Mouse (Mus musculus) intestine, embryonic 16.5 days (tissue): ENCODE measurements around the gene 2210011C24Rik. TPM values are rescaled to one million over a fixed set of nuclear protein-coding genes. Genes with fewer than 3 reads are reported as not detected.
A peak's percentile ranks its signal among the peaks of the same experiment; 100 is the strongest.

Source experiments
- ATAC-seq: fragments of 200-750 bp; cut with Nextera tagmentation; 2 replicates; pipeline ENCODE4 v1.8.0; 2017; ENCODE audit warnings: moderate TSS enrichment, moderate library complexity
- H3K27ac ChIP-seq: fragments of 300-500 bp; sonication (generic); 2 replicates; pipeline ENCODE4 v1.5.1; 2014; ENCODE audit warnings: mild to moderate bottlenecking, low read length
- H3K27me3 ChIP-seq: fragments of 300-500 bp; sonication (generic); replicated peaks from 2 replicates; pipeline ENCODE4 v1.6.1; 2014; ENCODE audit warnings: low read length, control low read depth, mixed read lengths; ENCODE audit not compliant: control insufficient read depth, insufficient read depth
- H3K36me3 ChIP-seq: fragments of 300-500 bp; sonication (generic); 2 replicates; pipeline ENCODE4 v1.6.1; 2014; ENCODE audit warnings: low read length, control low read depth; ENCODE audit not compliant: control insufficient read depth, insufficient read depth
- H3K4me1 ChIP-seq: fragments of 300-500 bp; sonication (generic); 2 replicates; pipeline ENCODE4 v1.6.1; 2014; ENCODE audit warnings: low read length, control low read depth, mixed read lengths; ENCODE audit not compliant: control insufficient read depth, insufficient read depth
- H3K4me2 ChIP-seq: fragments of 300-500 bp; sonication (generic); 2 replicates; pipeline ENCODE4 v1.6.1; 2014; ENCODE audit warnings: low read depth, low read length, control low read depth
- H3K4me3 ChIP-seq: fragments of 300-500 bp; sonication (generic); 2 replicates; pipeline ENCODE4 v1.5.1; 2014; ENCODE audit warnings: mild to moderate bottlenecking, low read length
- H3K9ac ChIP-seq: fragments of 300-500 bp; sonication (generic); 2 replicates; pipeline ENCODE4 v1.6.1; 2014; ENCODE audit warnings: low read depth, low read length
- H3K9me3 ChIP-seq: fragments of 300-500 bp; sonication (generic); 2 replicates; pipeline ENCODE4 v1.6.1; 2016; ENCODE audit warnings: low read length, control low read depth; ENCODE audit not compliant: control insufficient read depth
- WGBS: fragments of 180-500 bp; shearing (Covaris S2); extraction: QIAGEN DNeasy Blood & Tissue Kit; methylation state at CpG from one replicate; pipeline ENCODE4 v1.1.7; 2014; 5-methylcytosine and 5-hydroxymethylcytosine counted together
- polyA plus RNA-seq: library from polyadenylated mRNA; unstranded; fragments of >200 nt; fragmentation: Nextera tagmentation; extraction: Ambion mirVana; gene quantifications from 2 replicates; pipeline ENCODE4 v1.2.1, GENCODE M21; 2015

The 2210011C24Rik gene
- polyA plus RNA-seq, 1 experiment from 2014 or later: 3.1 TPM

DNA sequence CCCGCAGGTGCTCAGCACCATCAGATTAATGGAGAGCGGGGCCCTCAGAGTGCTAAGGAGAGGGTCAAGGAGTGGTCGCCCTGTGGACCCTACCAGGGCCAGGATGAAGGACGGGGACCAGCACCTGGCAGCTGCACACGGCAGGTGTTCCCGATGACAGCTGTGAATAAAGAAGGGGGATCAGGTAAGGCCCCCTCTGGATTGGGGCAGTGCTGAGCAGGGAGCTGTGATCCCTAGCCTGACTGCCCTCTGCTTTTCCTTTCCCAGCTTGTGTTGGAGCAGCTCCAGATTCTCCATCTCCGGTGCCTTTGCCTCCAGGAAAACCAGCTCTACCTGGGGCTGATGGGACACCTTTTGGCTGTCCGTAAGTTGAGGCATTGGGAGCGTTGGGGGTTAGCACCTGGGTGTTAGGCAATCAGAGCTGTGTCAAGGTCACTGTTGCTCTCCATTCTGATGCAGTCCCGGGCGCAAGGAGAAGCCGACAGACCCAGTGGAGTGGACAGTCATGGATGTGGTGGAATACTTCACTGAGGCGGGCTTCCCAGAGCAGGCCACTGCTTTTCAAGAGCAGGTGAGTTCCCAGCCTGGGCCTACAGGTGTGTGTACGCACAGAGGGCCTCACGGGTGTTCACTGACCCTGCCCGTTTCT lies 12.8 kb downstream of the 2210011C24Rik start:
- 57% methylated on average over 16 of the region's 16 CpGs for WGBS
- Histone ChIP-seq H3K27ac (no peak overlapping the region), H3K4me2 (peak overlapping the region; percentile 94), H3K9me3 (no peaks in the 10 kb centered on the region), H3K9ac (peak overlapping the region; percentile 85), H3K4me1 (peaks cover 33% of the 10 kb centered on the region), H3K4me3 (peak overlapping the region; percentile 79), H3K36me3 (no peaks in the 10 kb centered on the region), H3K27me3 (no peaks in the 10 kb centered on the region)
- ATAC-seq: no peak

DNA sequence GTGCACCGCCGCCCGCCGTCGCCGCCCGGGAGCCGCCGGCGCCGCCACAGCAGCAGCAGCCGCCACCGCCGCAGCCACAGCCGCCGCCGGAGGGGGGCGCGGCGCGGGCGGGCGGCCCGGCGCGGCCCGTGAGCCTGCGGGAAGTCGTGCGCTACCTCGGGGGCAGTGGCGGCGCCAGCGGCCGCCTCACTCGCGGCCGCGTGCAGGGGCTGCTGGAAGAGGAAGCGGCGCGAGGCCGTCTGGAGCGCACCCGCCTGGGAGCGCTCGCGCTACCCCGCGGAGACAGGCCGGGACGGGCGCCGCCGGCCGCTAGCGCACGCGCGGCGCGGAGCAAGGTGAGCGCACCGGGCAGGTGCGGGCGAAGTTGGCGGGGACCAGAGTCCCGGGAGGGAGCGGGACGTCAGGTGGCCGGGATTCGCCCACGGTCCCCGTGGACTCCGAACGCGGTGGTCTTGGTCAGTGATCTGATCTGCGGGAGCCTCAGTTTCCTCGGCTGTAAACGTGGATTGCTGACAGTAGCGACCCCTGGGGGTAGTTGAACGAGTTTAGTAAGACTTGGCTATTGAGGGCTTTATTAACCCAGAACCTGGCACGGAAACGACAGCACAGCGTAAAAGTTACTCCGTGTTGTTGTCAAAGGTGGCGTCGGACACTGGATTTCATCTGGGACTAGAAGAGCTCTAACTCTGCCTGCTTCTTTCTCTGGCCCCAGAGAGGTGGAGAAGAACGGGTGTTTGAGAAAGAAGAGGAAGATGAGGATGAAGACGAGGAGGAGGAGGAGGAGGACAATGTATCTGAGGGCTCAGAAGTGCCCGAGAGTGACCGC lies 13.5 kb downstream of the 2210011C24Rik start:
- Histone ChIP-seq H3K27me3 (no peaks in the 10 kb centered on the region), H3K9me3 (no peaks in the 10 kb centered on the region), H3K36me3 (no peaks in the 10 kb centered on the region), H3K4me1 (peaks cover 27% of the 10 kb centered on the region), H3K4me3 (peak overlapping the region; percentile 79), H3K9ac (peak overlapping the region; percentile 85), H3K27ac (peak overlapping the region; percentile 98), H3K4me2 (peak overlapping the region; percentile 94)
- 2% methylated on average over 65 of the region's 92 CpGs for WGBS
- peak; percentile 22; the same call in 1 of the 2 replicates for ATAC-seq

GRCm38 (mm10) chr8:83997511-83998141 lies 14.3 kb downstream of the 2210011C24Rik start, which contains the start of gene Samd1:
Gene Samd1 (plus strand): TSS chr8:83997672.
- Histone ChIP-seq H3K4me1 (peaks cover 19% of the 10 kb centered on the region), H3K9me3 (no peaks in the 10 kb centered on the region), H3K36me3 (no peaks in the 10 kb centered on the region), H3K27ac (peak within 1 kb of the TSS; percentile 98), H3K9ac (peak within 1 kb of the TSS; percentile 85), H3K4me2 (peak within 1 kb of the TSS; percentile 94), H3K4me3 (peak within 1 kb of the TSS; percentile 79), H3K27me3 (no peaks in the 10 kb centered on the region)
- ATAC-seq: peak; percentile 7; the same call in 1 of the 2 replicates
- under 1% methylated on average over 33 of the region's 112 CpGs for WGBS

- H3K36me3 ChIP-seq: no peaks in the 10 kb centered on the region
- H3K27ac ChIP-seq: peak overlapping the region; percentile 98
- no peaks in the 10 kb centered on the region for H3K9me3 ChIP-seq
- H3K4me3 ChIP-seq: peak overlapping the region; percentile 79
- H3K4me1 ChIP-seq: peaks cover 19% of the 10 kb centered on the region
- no peaks in the 10 kb centered on the region for H3K27me3 ChIP-seq
- peak overlapping the region; percentile 81 for H3K4me2 ChIP-seq
- H3K9ac ChIP-seq: peak overlapping the region; percentile 85
- whole genome bisulfite sequencing: under 1% methylated on average over 59 of the region's 103 CpGs
- peak; percentile 88 for ATAC-seq
These were observed 15.1 kb downstream of the 2210011C24Rik start for GRCm38 (mm10) chr8:83996567-83997505.

DNA sequence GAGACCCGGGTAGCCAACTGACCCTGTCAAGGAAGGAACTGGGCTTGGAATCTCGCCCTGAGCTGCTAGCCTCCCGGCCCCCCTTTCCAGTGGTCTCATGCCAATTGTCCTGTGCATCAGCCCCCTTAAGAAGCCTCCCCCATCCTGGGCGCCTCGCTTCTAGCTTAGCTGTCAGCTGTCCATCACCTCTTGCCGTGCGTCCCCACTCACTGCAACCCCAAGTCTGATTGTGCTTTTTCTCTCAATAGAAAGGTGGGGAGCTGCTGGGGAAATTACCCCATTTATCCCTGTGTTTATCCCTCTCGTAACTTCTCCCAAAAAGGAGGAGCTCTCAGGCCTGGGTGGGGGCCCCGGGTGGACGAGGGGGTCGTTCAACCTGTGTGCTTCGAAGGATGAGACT lies 16.0 kb downstream of the 2210011C24Rik start:
- WGBS: 26% methylated on average over 12 of the region's 12 CpGs
- ATAC-seq: 0 out of 2 replicates have a peak, but pooled peaks have one; percentile 0
- Histone ChIP-seq H3K4me2 (peak overlapping the region; percentile 81), H3K4me3 (peak overlapping the region; percentile 79), H3K9me3 (no peaks in the 10 kb centered on the region), H3K27me3 (no peaks in the 10 kb centered on the region), H3K9ac (peak overlapping the region; percentile 85), H3K4me1 (peaks cover 15% of the 10 kb centered on the region), H3K36me3 (peaks cover 4% of the 10 kb centered on the region; the same call in 1 of the 2 replicates), H3K27ac (peak overlapping the region; percentile 98; the same call in 1 of the 2 replicates)

DNA sequence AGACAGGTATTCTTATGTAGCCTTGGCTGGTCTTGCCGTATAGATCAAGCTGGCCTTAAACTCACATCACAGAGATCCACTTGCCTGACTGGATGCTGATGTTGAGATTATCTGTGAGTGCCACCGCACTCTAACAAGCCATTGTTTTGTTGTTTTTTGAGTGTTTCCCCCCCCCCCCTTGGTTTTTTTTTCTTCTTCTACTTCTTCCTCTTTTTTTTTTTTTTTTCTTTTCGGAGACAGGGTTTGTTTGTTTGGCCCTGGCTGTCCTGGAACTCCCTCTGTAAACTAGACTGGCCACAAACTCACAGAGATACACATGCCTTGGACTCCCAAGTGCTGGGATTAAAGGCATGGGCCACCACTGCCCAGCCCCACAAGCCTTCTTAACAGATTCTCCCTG lies 17.9 kb downstream of the 2210011C24Rik start:
- H3K9me3 ChIP-seq: no peaks in the 10 kb centered on the region
- H3K27ac ChIP-seq: no peak overlapping the region
- WGBS: 86% methylated on average over 3 of the region's 3 CpGs
- no peak for ATAC-seq
- H3K4me1 ChIP-seq: peaks cover 7% of the 10 kb centered on the region
- no peak overlapping the region for H3K9ac ChIP-seq
- no peaks in the 10 kb centered on the region for H3K27me3 ChIP-seq
- no peak overlapping the region for H3K4me3 ChIP-seq
- H3K4me2 ChIP-seq: no peak overlapping the region
- peaks cover 9% of the 10 kb centered on the region; the same call in 1 of the 2 replicates for H3K36me3 ChIP-seq

DNA sequence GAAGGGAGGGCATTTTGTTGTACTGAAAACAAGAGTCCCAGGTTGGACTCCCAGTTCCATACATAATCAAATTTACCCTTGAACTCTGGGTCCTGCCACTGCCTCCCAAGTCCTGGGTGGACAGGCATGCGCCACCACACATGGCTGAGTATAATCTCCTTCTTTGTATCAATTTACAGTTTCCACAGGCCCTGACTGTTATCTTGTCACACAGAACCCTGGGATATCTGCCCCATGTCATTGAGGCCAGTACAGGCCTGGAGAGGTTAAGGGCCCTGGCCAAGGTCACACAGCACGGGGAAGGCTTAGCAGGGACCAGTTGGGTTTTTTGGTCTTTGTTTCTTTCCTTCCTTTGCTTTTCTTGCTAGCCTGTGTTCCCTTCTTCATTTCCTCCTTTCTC lies 19.5 kb downstream of the 2210011C24Rik start:
- Histone ChIP-seq H3K9me3 (no peaks in the 10 kb centered on the region), H3K36me3 (peaks cover 9% of the 10 kb centered on the region; the same call in 1 of the 2 replicates), H3K4me1 (peaks cover 4% of the 10 kb centered on the region), H3K27ac (no peak overlapping the region), H3K4me2 (no peak overlapping the region), H3K4me3 (no peak overlapping the region), H3K27me3 (no peaks in the 10 kb centered on the region), H3K9ac (no peak overlapping the region)
- ATAC-seq: no peak
- 84% methylated on average over 2 of the region's 2 CpGs for WGBS

- 96% methylated on average over 14 of the region's 14 CpGs for WGBS
These were observed 21.8 kb downstream of the 2210011C24Rik start for GRCm38 (mm10) chr8:83990170-83990569.

More at GRCm38 (mm10) chr8:83990170-83990569, 21.8 kb downstream of the 2210011C24Rik start:
- Histone ChIP-seq H3K4me3 (no peak overlapping the region), H3K4me1 (no peaks in the 10 kb centered on the region), H3K27ac (no peak overlapping the region), H3K4me2 (no peak overlapping the region), H3K27me3 (no peaks in the 10 kb centered on the region), H3K9me3 (no peaks in the 10 kb centered on the region), H3K9ac (no peak overlapping the region), H3K36me3 (peaks cover 20% of the 10 kb centered on the region)
- ATAC-seq: no peak
